Mouse (Mus musculus): ENCODE results near the gene Tmem200c. TPM values are rescaled to one million over a fixed set of nuclear protein-coding genes. Genes with fewer than 3 reads are reported as not detected.

Tmem200c gene
- polyA plus RNA-seq, 1 experiment = 0.15 TPM

DNA sequence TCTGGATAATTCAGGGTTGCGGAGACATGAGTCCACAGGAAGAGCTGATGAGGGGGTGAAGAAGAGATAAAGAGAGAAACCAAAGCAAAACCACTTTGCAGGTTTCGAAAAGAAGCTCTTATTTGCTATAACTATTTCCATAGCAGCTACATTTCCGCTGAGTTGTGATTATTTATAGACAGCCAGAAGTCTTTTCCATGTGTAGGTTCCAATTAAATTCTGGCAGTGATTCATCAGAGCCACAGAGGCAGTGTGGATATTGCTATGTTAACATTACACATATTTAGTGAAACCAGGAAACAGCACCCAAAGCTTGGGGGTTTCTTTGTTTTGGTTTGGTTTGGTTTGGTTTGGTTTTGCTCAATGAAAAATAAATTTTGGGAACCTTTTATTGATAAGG lies 37.8 kb downstream of the Tmem200c start:
- Histone ChIP-seq H3K27ac (ENCODE audit: control insufficient read depth, insufficient read depth, low read length) (no peak overlapping the region), H3K36me3 (ENCODE audit: control insufficient read depth, insufficient read depth, low read length) (no peaks in the 10 kb centered on the region), H3K4me3 (ENCODE audit: control insufficient read depth, insufficient read depth, low read length) (no peak overlapping the region), H3K4me1 (replicated peaks; ENCODE audit: control insufficient read depth, insufficient read depth, low read length) (no peaks in the 10 kb centered on the region), H3K27me3 (ENCODE audit: control insufficient read depth, insufficient read depth, low read length) (no peaks in the 10 kb centered on the region)
- no peak for DNase-seq
- 86% methylated on average over 3 of the region's 3 CpGs for WGBS
- TF ChIP-seq POLR2A (IDR thresholded peaks at IDR 0.05; ENCODE audit: control insufficient read depth, extremely low read depth, insufficient read depth, low read length, poor library complexity) = no peak
- TF ChIP-seq CTCF (IDR thresholded peaks at IDR 0.05; ENCODE audit: borderline replicate concordance, control insufficient read depth, extremely low read depth, insufficient read depth, low read length, poor library complexity) = no peak

- Histone ChIP-seq H3K4me3 (ENCODE audit: control insufficient read depth, insufficient read depth, low read length) (no peak overlapping the region), H3K27ac (ENCODE audit: control insufficient read depth, insufficient read depth, low read length) (no peak overlapping the region), H3K4me1 (replicated peaks; ENCODE audit: control insufficient read depth, insufficient read depth, low read length) (no peaks in the 10 kb centered on the region), H3K36me3 (ENCODE audit: control insufficient read depth, insufficient read depth, low read length) (no peaks in the 10 kb centered on the region), H3K27me3 (ENCODE audit: control insufficient read depth, insufficient read depth, low read length) (no peaks in the 10 kb centered on the region)
- no peak for TF ChIP-seq CTCF (IDR thresholded peaks at IDR 0.05; ENCODE audit: borderline replicate concordance, control insufficient read depth, extremely low read depth, insufficient read depth, low read length, poor library complexity)
- no peak for TF ChIP-seq POLR2A (IDR thresholded peaks at IDR 0.05; ENCODE audit: control insufficient read depth, extremely low read depth, insufficient read depth, low read length, poor library complexity)
- no peak for DNase-seq
Measured at GRCm38 (mm10) chr17:68868439-68868838, 42.0 kb downstream of the Tmem200c start.

- H3K27ac ChIP-seq (ENCODE audit: control insufficient read depth, insufficient read depth, low read length) = no peak overlapping the region
- no peak overlapping the region for H3K4me3 ChIP-seq (ENCODE audit: control insufficient read depth, insufficient read depth, low read length)
- H3K36me3 ChIP-seq (ENCODE audit: control insufficient read depth, insufficient read depth, low read length) = no peaks in the 10 kb centered on the region
- WGBS = 67% methylated on average over 8 of the region's 8 CpGs
- TF ChIP-seq POLR2A (IDR thresholded peaks at IDR 0.05; ENCODE audit: control insufficient read depth, extremely low read depth, insufficient read depth, low read length, poor library complexity) (no peak), CTCF (IDR thresholded peaks at IDR 0.05; ENCODE audit: borderline replicate concordance, control insufficient read depth, extremely low read depth, insufficient read depth, low read length, poor library complexity) (no peak)
- H3K4me1 ChIP-seq (replicated peaks; ENCODE audit: control insufficient read depth, insufficient read depth, low read length) = no peaks in the 10 kb centered on the region
- DNase-seq = no peak
- no peaks in the 10 kb centered on the region for H3K27me3 ChIP-seq (ENCODE audit: control insufficient read depth, insufficient read depth, low read length)
Measured at GRCm38 (mm10) chr17:68874021-68874420, 47.6 kb downstream of the Tmem200c start.

DNA sequence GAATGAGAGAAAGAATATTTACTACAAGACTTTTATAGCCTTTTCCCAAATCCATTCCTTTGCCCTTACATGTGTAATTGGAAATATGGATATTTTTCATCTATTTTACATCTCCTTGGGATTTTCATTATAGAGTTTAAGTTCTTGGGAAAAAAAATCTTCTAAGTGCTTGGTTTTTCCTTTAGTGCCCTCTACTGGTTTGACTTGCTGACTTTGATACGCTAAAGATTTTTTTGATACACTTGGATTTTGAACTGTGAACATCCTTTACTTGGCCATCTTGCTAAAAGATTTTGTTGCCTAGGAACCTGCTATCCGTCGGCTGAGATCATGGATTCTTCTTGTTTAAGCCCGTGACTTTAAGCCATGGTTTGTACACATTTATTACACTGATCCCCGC lies 48.8 kb downstream of the Tmem200c start:
- TF ChIP-seq POLR2A (IDR thresholded peaks at IDR 0.05; ENCODE audit: control insufficient read depth, extremely low read depth, insufficient read depth, low read length, poor library complexity) (no peak), CTCF (IDR thresholded peaks at IDR 0.05; ENCODE audit: borderline replicate concordance, control insufficient read depth, extremely low read depth, insufficient read depth, low read length, poor library complexity) (no peak)
- Histone ChIP-seq H3K36me3 (ENCODE audit: control insufficient read depth, insufficient read depth, low read length) (no peaks in the 10 kb centered on the region), H3K4me1 (replicated peaks; ENCODE audit: control insufficient read depth, insufficient read depth, low read length) (no peaks in the 10 kb centered on the region), H3K27ac (ENCODE audit: control insufficient read depth, insufficient read depth, low read length) (no peak overlapping the region), H3K4me3 (ENCODE audit: control insufficient read depth, insufficient read depth, low read length) (no peak overlapping the region), H3K27me3 (ENCODE audit: control insufficient read depth, insufficient read depth, low read length) (no peaks in the 10 kb centered on the region)
- 80% methylated on average over 5 of the region's 5 CpGs for WGBS
- no peak for DNase-seq

DNA sequence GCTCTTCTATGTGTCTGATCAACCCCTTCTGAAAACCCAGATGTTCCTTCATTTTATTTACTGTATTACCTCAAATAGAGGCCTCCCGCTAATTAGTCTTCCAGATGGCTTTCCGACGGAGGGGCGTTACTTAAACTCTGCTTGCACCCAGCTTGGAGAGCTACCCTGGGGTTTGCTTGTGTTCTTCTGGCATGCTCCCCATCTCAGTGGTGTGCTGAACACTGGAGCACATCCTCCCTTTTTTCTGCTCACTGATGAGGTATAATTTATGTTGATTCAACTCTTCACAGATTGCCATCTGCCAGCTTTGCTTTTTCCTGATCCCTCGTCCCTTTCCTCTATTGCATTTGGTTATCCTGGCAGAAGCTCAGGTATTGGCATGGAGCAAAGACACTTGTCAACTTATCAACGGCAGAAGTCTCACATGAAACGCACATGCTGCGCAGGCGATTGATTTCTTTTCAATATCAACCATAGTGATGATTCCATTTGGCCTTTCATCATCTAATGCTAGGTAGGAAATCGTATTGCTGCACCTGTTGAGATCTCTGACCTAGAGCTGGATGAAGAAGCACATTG lies 49.6 kb downstream of the Tmem200c start:
- Histone ChIP-seq H3K36me3 (ENCODE audit: control insufficient read depth, insufficient read depth, low read length) (no peaks in the 10 kb centered on the region), H3K27ac (ENCODE audit: control insufficient read depth, insufficient read depth, low read length) (no peak overlapping the region), H3K4me3 (ENCODE audit: control insufficient read depth, insufficient read depth, low read length) (no peak overlapping the region), H3K27me3 (ENCODE audit: control insufficient read depth, insufficient read depth, low read length) (no peaks in the 10 kb centered on the region), H3K4me1 (replicated peaks; ENCODE audit: control insufficient read depth, insufficient read depth, low read length) (no peaks in the 10 kb centered on the region)
- WGBS = 91% methylated on average over 10 of the region's 10 CpGs
- TF ChIP-seq CTCF (IDR thresholded peaks at IDR 0.05; ENCODE audit: borderline replicate concordance, control insufficient read depth, extremely low read depth, insufficient read depth, low read length, poor library complexity) = no peak
- TF ChIP-seq POLR2A (IDR thresholded peaks at IDR 0.05; ENCODE audit: control insufficient read depth, extremely low read depth, insufficient read depth, low read length, poor library complexity) = no peak
- no peak for DNase-seq

DNA sequence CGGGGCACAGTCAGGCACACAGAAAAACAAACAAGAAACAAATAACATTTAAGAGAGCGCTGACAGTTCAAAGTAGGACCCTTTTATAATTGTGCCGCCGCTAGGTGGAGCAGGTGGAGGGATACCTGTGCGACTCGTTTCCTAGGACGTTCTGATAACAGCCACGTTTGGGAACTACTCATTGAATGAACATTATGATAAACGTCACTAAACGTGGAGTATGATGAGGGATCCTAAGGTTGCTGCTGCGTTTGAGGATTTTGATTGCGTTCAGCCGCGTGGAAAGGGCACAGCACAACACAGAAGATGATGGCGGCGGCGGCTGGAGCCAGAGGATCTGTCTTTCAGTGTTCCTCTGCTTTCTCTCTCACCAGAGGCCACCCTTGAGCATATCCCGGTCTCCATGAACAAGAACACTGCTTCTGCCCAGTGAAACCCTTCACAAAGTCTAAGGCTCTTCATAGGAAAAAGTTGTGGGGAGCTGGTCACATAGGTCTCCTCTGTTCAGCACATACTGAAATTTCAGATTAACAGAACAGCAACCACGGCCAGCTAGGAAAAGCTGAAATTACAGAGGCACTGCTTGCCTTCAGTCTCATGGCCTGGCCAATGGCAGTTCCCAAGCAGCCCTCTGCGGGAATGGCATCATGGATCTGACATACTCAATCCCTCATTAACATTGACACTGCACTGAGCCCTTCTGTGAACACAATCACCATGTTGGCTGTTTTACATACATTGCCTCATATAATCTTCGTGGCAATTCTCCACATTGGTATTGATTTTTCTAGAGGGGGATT lies 55.5 kb downstream of the Tmem200c start:
- H3K27me3 ChIP-seq (ENCODE audit: control insufficient read depth, insufficient read depth, low read length) = no peaks in the 10 kb centered on the region
- no peak overlapping the region for H3K27ac ChIP-seq (ENCODE audit: control insufficient read depth, insufficient read depth, low read length)
- no peaks in the 10 kb centered on the region for H3K36me3 ChIP-seq (ENCODE audit: control insufficient read depth, insufficient read depth, low read length)
- no peaks in the 10 kb centered on the region for H3K4me1 ChIP-seq (replicated peaks; ENCODE audit: control insufficient read depth, insufficient read depth, low read length)
- no peak for DNase-seq
- 21% methylated on average over 21 of the region's 21 CpGs for WGBS
- TF ChIP-seq CTCF (IDR thresholded peaks at IDR 0.05; ENCODE audit: borderline replicate concordance, control insufficient read depth, extremely low read depth, insufficient read depth, low read length, poor library complexity) = no peak
- TF ChIP-seq POLR2A (IDR thresholded peaks at IDR 0.05; ENCODE audit: control insufficient read depth, extremely low read depth, insufficient read depth, low read length, poor library complexity) = no peak
- no peak overlapping the region for H3K4me3 ChIP-seq (ENCODE audit: control insufficient read depth, insufficient read depth, low read length)

All from thymus, adult 2 months (tissue).